Mouse (Mus musculus): Measurements from ENCODE around the gene Arhgap44. TPM values are rescaled to one million over a fixed set of nuclear protein-coding genes. Genes with fewer than 3 reads are reported as not detected.

Arhgap44 gene
- polyA plus RNA-seq, 1 experiment from 2014 or later, result 7.4 TPM

- no peak for ATAC-seq (ENCODE audit: low FRiP score, low TSS enrichment)
- Histone ChIP-seq H3K27me3 (ENCODE audit: insufficient read depth, low read length) (no peaks in the 10 kb centered on the region), H3K4me3 (ENCODE audit: low read length) (no peak overlapping the region), H3K27ac (ENCODE audit: low read length) (no peak overlapping the region), H3K4me2 (replicated peaks; ENCODE audit: low read depth, low read length) (no peak overlapping the region), H3K4me1 (ENCODE audit: insufficient read depth, low read length) (peaks cover 14% of the 10 kb centered on the region; the same call in 1 of the 2 replicates), H3K9ac (replicated peaks; ENCODE audit: low read length) (no peak overlapping the region), H3K9me3 (ENCODE audit: low read length) (no peaks in the 10 kb centered on the region), H3K36me3 (ENCODE audit: insufficient read depth, low read length) (0 out of 2 replicates have a peak, but pooled peaks cover 3% of the 10 kb centered on the region)
- 32% methylated on average over 2 of the region's 2 CpGs for WGBS
Measured at GRCm38 (mm10) chr11:65038996-65039395, 123.8 kb downstream of the Arhgap44 start.

- Histone ChIP-seq H3K27me3 (ENCODE audit: insufficient read depth, low read length) (no peaks in the 10 kb centered on the region), H3K27ac (ENCODE audit: low read length) (no peak overlapping the region), H3K4me2 (replicated peaks; ENCODE audit: low read depth, low read length) (no peak overlapping the region), H3K4me3 (ENCODE audit: low read length) (no peak overlapping the region), H3K4me1 (ENCODE audit: insufficient read depth, low read length) (no peaks in the 10 kb centered on the region), H3K9me3 (ENCODE audit: low read length) (no peaks in the 10 kb centered on the region), H3K36me3 (ENCODE audit: insufficient read depth, low read length) (0 out of 2 replicates have a peak, but pooled peaks cover 3% of the 10 kb centered on the region), H3K9ac (replicated peaks; ENCODE audit: low read length) (no peak overlapping the region)
- 83% methylated on average over 7 of the region's 7 CpGs for WGBS
- no peak for ATAC-seq (ENCODE audit: low FRiP score, low TSS enrichment)
Measured at GRCm38 (mm10) chr11:65032221-65032620, 130.5 kb downstream of the Arhgap44 start.

- Histone ChIP-seq H3K4me1 (ENCODE audit: insufficient read depth, low read length) (no peaks in the 10 kb centered on the region), H3K4me2 (replicated peaks; ENCODE audit: low read depth, low read length) (no peak overlapping the region), H3K9me3 (ENCODE audit: low read length) (no peaks in the 10 kb centered on the region), H3K9ac (replicated peaks; ENCODE audit: low read length) (no peak overlapping the region), H3K36me3 (ENCODE audit: insufficient read depth, low read length) (0 out of 2 replicates have a peak, but pooled peaks cover under 1% of the 10 kb centered on the region), H3K4me3 (ENCODE audit: low read length) (no peak overlapping the region), H3K27me3 (ENCODE audit: insufficient read depth, low read length) (no peaks in the 10 kb centered on the region), H3K27ac (ENCODE audit: low read length) (no peak overlapping the region)
- ATAC-seq (ENCODE audit: low FRiP score, low TSS enrichment), result no peak
- WGBS, result 47% methylated on average over 1 of the region's 1 CpGs
Measured at GRCm38 (mm10) chr11:65030201-65030600, 132.6 kb downstream of the Arhgap44 start.

- no peaks in the 10 kb centered on the region for H3K36me3 ChIP-seq (ENCODE audit: insufficient read depth, low read length)
- H3K4me3 ChIP-seq (ENCODE audit: low read length), result no peak overlapping the region
- H3K4me2 ChIP-seq (replicated peaks; ENCODE audit: low read depth, low read length), result no peak overlapping the region
- no peak overlapping the region for H3K9ac ChIP-seq (replicated peaks; ENCODE audit: low read length)
- ATAC-seq (ENCODE audit: low FRiP score, low TSS enrichment), result no peak
- no peaks in the 10 kb centered on the region for H3K4me1 ChIP-seq (ENCODE audit: insufficient read depth, low read length)
- no peak overlapping the region for H3K27ac ChIP-seq (ENCODE audit: low read length)
- H3K9me3 ChIP-seq (ENCODE audit: low read length), result no peaks in the 10 kb centered on the region
- 72% methylated on average over 5 of the region's 5 CpGs for WGBS
- no peaks in the 10 kb centered on the region for H3K27me3 ChIP-seq (ENCODE audit: insufficient read depth, low read length)
Measured at GRCm38 (mm10) chr11:65028049-65028448, 134.7 kb downstream of the Arhgap44 start.

- H3K4me1 ChIP-seq (ENCODE audit: insufficient read depth, low read length), result no peaks in the 10 kb centered on the region
- H3K4me2 ChIP-seq (replicated peaks; ENCODE audit: low read depth, low read length), result no peak overlapping the region
- ATAC-seq (ENCODE audit: low FRiP score, low TSS enrichment), result no peak
- H3K9ac ChIP-seq (replicated peaks; ENCODE audit: low read length), result no peak overlapping the region
- H3K4me3 ChIP-seq (ENCODE audit: low read length), result no peak overlapping the region
- peaks cover 5% of the 10 kb centered on the region; the same call in 1 of the 2 replicates for H3K36me3 ChIP-seq (ENCODE audit: insufficient read depth, low read length)
- no peaks in the 10 kb centered on the region for H3K27me3 ChIP-seq (ENCODE audit: insufficient read depth, low read length)
- WGBS, result 88% methylated on average over 11 of the region's 11 CpGs
- no peaks in the 10 kb centered on the region for H3K9me3 ChIP-seq (ENCODE audit: low read length)
- no peak overlapping the region for H3K27ac ChIP-seq (ENCODE audit: low read length)
Measured at GRCm38 (mm10) chr11:65022771-65023170, 140.0 kb downstream of the Arhgap44 start.

DNA sequence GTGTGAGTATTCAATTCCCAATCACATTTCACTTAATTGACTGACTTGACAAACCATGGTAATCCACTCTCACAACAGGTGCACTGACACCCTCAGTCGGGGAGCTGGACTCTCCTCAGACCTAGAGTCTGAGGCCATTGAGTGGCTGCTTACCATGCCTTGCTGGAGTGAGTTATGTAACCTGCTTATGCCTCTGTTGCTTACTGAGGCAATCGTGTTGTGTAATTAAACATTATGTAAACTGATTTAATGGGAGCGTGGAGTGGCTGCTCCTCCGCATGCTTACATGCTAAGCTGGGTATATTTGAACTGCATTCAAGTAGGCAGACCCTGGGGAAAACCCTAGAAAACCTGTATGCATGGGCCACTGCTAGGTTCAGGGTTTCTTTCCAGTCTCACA, 142.0 kb downstream of the Arhgap44 start:
- Histone ChIP-seq H3K27me3 (ENCODE audit: insufficient read depth, low read length) (no peaks in the 10 kb centered on the region), H3K9me3 (ENCODE audit: low read length) (no peaks in the 10 kb centered on the region), H3K27ac (ENCODE audit: low read length) (no peak overlapping the region), H3K36me3 (ENCODE audit: insufficient read depth, low read length) (peaks cover 9% of the 10 kb centered on the region; the same call in 1 of the 2 replicates), H3K4me2 (replicated peaks; ENCODE audit: low read depth, low read length) (no peak overlapping the region), H3K9ac (replicated peaks; ENCODE audit: low read length) (no peak overlapping the region), H3K4me3 (ENCODE audit: low read length) (no peak overlapping the region), H3K4me1 (ENCODE audit: insufficient read depth, low read length) (no peaks in the 10 kb centered on the region)
- WGBS, result 91% methylated on average over 4 of the region's 4 CpGs
- ATAC-seq (ENCODE audit: low FRiP score, low TSS enrichment), result no peak

- no peak overlapping the region for H3K27ac ChIP-seq (ENCODE audit: low read length)
- 0 out of 2 replicates have a peak, but pooled peaks cover 6% of the 10 kb centered on the region for H3K36me3 ChIP-seq (ENCODE audit: insufficient read depth, low read length)
- H3K9ac ChIP-seq (replicated peaks; ENCODE audit: low read length), result no peak overlapping the region
- H3K27me3 ChIP-seq (ENCODE audit: insufficient read depth, low read length), result no peaks in the 10 kb centered on the region
- no peak for ATAC-seq (ENCODE audit: low FRiP score, low TSS enrichment)
- no peaks in the 10 kb centered on the region for H3K9me3 ChIP-seq (ENCODE audit: low read length)
- no peaks in the 10 kb centered on the region for H3K4me1 ChIP-seq (ENCODE audit: insufficient read depth, low read length)
- no peak overlapping the region for H3K4me2 ChIP-seq (replicated peaks; ENCODE audit: low read depth, low read length)
- WGBS, result 85% methylated on average over 1 of the region's 1 CpGs
- H3K4me3 ChIP-seq (ENCODE audit: low read length), result no peak overlapping the region
Measured at GRCm38 (mm10) chr11:65016754-65017153, 146.0 kb downstream of the Arhgap44 start.

GRCm38 (mm10) chr11:65013906-65014305, 148.9 kb downstream of the Arhgap44 start:
- H3K27me3 ChIP-seq (ENCODE audit: insufficient read depth, low read length), result no peaks in the 10 kb centered on the region
- H3K27ac ChIP-seq (ENCODE audit: low read length), result no peak overlapping the region
- H3K36me3 ChIP-seq (ENCODE audit: insufficient read depth, low read length), result 0 out of 2 replicates have a peak, but pooled peaks cover 4% of the 10 kb centered on the region
- H3K9ac ChIP-seq (replicated peaks; ENCODE audit: low read length), result no peak overlapping the region
- ATAC-seq (ENCODE audit: low FRiP score, low TSS enrichment), result no peak
- H3K4me2 ChIP-seq (replicated peaks; ENCODE audit: low read depth, low read length), result no peak overlapping the region
- no peaks in the 10 kb centered on the region for H3K4me1 ChIP-seq (ENCODE audit: insufficient read depth, low read length)
- 56% methylated on average over 6 of the region's 6 CpGs for WGBS
- no peak overlapping the region for H3K4me3 ChIP-seq (ENCODE audit: low read length)
- H3K9me3 ChIP-seq (ENCODE audit: low read length), result no peaks in the 10 kb centered on the region

DNA sequence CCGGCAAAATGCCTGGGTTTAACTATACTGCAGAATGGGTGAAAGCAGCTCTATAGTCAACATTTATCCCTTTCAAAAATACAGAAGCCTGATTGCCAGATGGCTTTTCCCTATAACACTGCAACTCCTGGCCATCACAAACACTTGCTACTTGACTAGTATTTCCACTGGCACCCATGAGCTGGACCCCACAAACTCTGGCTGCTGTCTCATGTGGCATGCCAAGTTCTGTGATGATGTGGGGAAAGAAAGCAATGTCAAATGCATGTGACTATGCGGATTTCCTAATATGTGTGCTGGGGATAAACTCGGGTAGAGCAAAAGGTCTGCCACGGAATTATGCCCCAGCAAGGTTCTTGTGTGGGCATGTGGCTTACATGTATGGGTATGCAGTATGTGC, 156.7 kb downstream of the Arhgap44 start:
- no peaks in the 10 kb centered on the region for H3K27me3 ChIP-seq (ENCODE audit: insufficient read depth, low read length)
- no peak overlapping the region for H3K4me2 ChIP-seq (replicated peaks; ENCODE audit: low read depth, low read length)
- H3K4me3 ChIP-seq (ENCODE audit: low read length), result no peak overlapping the region
- ATAC-seq (ENCODE audit: low FRiP score, low TSS enrichment), result no peak
- no peaks in the 10 kb centered on the region for H3K4me1 ChIP-seq (ENCODE audit: insufficient read depth, low read length)
- H3K9me3 ChIP-seq (ENCODE audit: low read length), result no peaks in the 10 kb centered on the region
- WGBS, result 89% methylated on average over 4 of the region's 4 CpGs
- H3K36me3 ChIP-seq (ENCODE audit: insufficient read depth, low read length), result peaks cover 19% of the 10 kb centered on the region
- no peak overlapping the region for H3K27ac ChIP-seq (ENCODE audit: low read length)
- no peak overlapping the region for H3K9ac ChIP-seq (replicated peaks; ENCODE audit: low read length)

DNA sequence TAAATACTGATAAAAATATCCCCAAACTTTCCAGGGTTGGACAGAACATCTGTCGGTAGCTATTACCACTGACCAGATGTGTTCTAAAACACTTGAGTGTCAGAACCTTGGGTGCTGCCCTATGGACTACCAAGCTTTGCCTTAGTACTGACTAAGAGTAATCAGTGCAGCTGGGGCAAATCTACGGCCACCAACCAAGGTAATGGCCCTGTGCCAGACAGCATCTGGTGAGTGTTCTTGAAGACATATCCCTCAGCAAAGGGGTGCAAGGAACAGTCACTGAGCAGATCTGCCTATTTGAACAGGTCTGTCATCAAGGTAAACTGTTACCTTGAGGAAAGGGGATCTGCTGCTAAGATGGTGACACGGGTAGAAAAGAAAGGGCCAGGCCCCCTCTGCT, 157.9 kb downstream of the Arhgap44 start:
- no peak overlapping the region for H3K27ac ChIP-seq (ENCODE audit: low read length)
- no peak overlapping the region for H3K4me2 ChIP-seq (replicated peaks; ENCODE audit: low read depth, low read length)
- no peak overlapping the region for H3K9ac ChIP-seq (replicated peaks; ENCODE audit: low read length)
- no peaks in the 10 kb centered on the region for H3K27me3 ChIP-seq (ENCODE audit: insufficient read depth, low read length)
- H3K4me1 ChIP-seq (ENCODE audit: insufficient read depth, low read length), result no peaks in the 10 kb centered on the region
- peaks cover 30% of the 10 kb centered on the region for H3K36me3 ChIP-seq (ENCODE audit: insufficient read depth, low read length)
- no peak for ATAC-seq (ENCODE audit: low FRiP score, low TSS enrichment)
- 84% methylated on average over 3 of the region's 3 CpGs for WGBS
- H3K9me3 ChIP-seq (ENCODE audit: low read length), result no peaks in the 10 kb centered on the region
- H3K4me3 ChIP-seq (ENCODE audit: low read length), result no peak overlapping the region

Measured in kidney, embryonic 16.5 days (tissue).